Mouse (Mus musculus): ENCODE data around the gene Gm1043. TPM values are rescaled to one million over a fixed set of nuclear protein-coding genes. Genes with fewer than 3 reads are reported as not detected.

Gm1043 gene
- polyA plus RNA-seq, 1 experiment from 2014 or later = 0.27 TPM

DNA sequence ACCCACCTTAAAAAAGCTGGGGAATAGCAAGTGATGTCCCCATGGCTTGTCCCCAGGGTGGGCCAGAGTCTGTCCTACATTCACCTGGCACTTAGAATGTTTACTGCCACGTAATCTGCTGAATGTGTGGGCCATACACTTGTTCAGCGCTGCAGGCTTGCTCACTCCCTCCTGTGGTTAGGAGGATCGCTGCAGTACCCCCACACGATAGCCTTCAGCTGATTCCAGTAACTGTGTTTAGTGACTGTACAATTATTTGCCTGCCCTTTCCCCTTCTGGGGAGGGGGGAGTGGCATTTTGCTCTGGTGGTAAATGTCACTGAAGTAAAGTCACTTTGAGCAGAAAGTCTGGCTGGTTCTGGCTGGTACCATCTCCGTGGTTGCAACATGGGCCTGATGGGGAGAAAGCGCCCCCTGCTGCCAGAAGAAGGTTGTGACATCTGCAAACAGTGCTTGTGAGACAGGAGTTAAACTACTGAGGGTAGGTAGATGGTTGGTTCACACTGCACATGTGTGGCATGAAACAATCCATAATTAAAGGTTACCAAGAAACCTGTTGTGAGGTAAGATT is 24.2 kb downstream of the Gm1043 start:
- DNase-seq (ENCODE audit: low spot score) = peak; percentile 88

GRCm38 (mm10) chr5:37112389-37112788 is 27.2 kb downstream of the Gm1043 start:
- no peak for DNase-seq (ENCODE audit: low spot score)

- peak; percentile 28 for DNase-seq (ENCODE audit: low spot score)
These were observed 32.0 kb downstream of the Gm1043 start for GRCm38 (mm10) chr5:37117126-37117525.

GRCm38 (mm10) chr5:37118242-37118641 is 33.1 kb downstream of the Gm1043 start:
- peak; percentile 65 for DNase-seq (ENCODE audit: low spot score)

GRCm38 (mm10) chr5:37121186-37121680 is 36.1 kb downstream of the Gm1043 start:
- no peak for DNase-seq (ENCODE audit: low spot score)

DNA sequence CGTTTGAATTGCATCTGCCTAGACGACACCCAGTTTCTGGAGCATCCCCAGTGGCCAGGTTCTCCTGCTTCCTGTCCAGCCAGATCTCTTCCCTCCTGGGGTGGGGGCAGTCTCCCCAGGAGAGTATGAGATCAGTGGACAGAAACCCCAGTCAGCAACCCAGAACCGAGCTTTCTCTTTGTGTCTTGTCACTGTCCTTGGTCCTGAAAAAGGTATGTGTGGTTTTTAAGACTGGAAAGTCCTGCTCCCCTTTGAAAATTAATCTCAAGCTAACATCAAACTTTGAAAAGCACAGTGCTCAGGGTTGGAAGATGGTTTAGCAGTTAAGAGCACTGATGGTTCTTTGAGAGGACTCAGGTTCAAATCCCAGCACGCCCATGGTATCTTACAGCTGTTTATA is 46.7 kb downstream of the Gm1043 start:
- peak; percentile 33 for DNase-seq (ENCODE audit: low spot score)

- no peak for DNase-seq (ENCODE audit: low spot score)
These were observed 56.6 kb downstream of the Gm1043 start for GRCm38 (mm10) chr5:37141745-37142144.

GRCm38 (mm10) chr5:37147536-37147935 is 62.4 kb downstream of the Gm1043 start:
- peak; percentile 66 for DNase-seq (ENCODE audit: low spot score)

DNA sequence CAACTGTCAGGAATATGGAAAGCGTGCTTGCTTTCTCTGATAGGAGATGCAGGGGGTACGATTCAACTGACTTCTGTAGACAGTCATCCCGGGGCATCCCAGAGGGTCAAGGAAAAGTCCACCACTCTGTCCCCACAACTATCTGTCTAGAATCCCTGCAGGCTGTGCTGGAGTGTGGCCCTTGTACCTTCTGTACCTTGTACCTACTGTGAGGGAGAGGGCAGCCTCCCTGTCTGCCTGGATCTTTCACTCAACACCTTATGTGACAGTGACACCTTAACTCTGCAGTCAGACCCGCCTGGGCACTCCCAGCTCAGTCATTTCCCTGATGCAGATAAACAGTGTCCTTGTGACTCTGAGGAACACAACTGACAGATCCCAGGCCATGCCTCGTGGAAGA is 65.5 kb downstream of the Gm1043 start:
- DNase-seq (ENCODE audit: low spot score) = no peak

DNA sequence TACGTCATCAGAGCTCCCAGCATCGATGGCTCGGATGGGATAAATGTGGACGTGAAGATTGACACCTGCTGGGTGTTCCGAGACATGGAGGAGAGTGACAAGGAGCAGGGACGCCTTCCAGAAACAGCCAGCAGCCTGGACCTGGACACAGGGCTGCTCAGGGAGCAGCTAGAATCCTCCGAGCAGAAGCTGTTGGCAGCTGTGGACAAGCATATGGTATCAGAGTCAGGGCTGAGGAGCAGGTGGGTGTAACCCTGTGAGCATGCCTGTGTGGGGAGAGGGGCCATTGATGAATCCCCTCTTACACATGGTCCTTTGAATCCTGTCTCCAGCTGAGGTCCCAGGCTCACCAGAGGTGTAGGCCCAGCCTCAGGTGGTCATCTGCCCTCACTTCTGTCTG is 69.3 kb downstream of the Gm1043 start:
- DNase-seq (ENCODE audit: low spot score) = no peak

GRCm38 (mm10) chr5:37158408-37158807 is 73.2 kb downstream of the Gm1043 start:
- DNase-seq (ENCODE audit: low spot score) = peak; percentile 9

DNA sequence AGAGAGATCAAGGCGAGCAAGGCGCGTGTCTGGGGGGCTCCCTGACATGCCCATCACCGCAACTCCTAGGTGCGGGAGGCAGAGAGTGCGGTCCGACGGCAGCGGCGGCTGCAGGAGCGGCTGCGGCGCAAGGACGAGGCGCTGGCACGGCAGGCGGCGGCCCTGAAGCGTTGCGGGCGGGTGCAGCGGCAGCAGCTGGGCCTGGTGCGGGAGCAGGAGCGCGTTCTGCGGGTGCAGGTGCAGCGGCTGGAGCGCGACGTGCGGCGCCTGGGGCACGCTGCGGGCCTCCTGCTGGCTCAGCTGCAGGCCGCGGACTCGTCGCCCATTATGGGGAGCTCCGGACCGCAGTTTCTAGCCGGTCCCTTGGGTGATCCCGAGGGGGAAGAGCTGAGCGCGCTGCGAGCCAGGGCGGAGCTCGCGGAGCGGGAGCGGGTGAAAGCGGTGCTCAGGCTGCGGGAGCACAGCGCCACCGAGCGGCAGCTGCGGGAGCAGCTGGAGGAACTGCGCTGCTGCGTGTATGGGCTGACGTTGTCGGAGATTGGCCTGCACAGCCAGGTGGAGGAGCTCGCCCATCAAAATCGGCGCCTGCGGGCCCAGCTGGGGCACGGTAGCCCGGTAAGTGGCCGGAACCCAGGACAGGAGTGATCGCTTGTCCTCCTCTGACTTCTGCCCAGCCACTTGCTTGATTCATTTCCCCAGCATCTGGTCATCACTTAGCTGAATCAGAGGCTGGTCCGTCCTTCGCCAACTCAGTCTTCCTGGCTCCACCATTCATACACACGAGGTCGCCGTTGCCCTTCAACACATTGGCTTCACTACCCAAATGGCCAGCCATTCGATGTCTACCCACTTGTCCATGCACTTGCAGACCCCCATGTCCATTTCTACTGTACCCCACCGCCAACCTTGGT is 78.0 kb downstream of the Gm1043 start:
- peak; percentile 54 for DNase-seq (ENCODE audit: low spot score)

- no peak for DNase-seq (ENCODE audit: low spot score)
These were observed 91.3 kb downstream of the Gm1043 start for GRCm38 (mm10) chr5:37176466-37176865.

DNA sequence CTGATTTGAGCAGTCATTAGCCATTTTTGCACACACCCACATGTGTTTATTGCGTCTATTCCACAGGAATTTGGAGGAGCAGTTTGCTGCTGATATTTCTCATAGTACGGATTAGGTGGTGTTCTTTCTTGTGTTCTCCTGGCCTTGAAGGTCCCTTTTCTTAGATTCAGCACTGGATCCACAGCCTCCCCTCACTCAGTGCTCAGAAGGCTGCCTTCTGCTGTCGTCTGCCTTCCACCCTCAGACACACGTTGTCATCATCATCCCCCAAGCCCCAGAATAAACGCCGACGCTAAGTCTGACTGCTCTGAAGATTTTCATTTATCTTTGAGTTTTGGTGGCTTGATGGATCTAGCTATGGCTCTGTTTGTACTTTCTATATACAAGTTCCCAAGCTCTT is 91.9 kb downstream of the Gm1043 start:
- DNase-seq (ENCODE audit: low spot score) = no peak

GRCm38 (mm10) chr5:37178811-37179210 is 93.6 kb downstream of the Gm1043 start:
- no peak for DNase-seq (ENCODE audit: low spot score)

GRCm38 (mm10) chr5:37179872-37180271 is 94.7 kb downstream of the Gm1043 start:
- DNase-seq (ENCODE audit: low spot score) = no peak

DNA sequence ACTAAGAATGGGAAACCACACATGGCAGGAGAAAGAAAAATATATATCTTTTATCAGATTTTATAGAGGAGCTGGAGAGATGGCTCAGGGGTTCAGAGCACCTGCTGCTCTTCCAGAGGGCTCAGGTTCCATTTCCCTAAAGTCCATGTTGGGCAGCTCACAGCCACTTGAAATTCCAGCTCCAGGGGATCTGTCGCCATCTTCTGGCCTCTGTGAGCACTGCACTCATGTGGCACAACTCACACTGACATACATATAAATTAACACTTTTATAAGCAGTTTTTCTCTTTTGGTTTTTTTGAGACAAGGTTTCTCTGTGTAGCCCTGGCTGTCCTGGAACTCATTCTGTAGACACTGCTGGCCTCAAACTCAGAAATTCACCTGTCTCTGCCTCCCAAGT is 95.5 kb downstream of the Gm1043 start:
- DNase-seq (ENCODE audit: low spot score) = no peak

DNA sequence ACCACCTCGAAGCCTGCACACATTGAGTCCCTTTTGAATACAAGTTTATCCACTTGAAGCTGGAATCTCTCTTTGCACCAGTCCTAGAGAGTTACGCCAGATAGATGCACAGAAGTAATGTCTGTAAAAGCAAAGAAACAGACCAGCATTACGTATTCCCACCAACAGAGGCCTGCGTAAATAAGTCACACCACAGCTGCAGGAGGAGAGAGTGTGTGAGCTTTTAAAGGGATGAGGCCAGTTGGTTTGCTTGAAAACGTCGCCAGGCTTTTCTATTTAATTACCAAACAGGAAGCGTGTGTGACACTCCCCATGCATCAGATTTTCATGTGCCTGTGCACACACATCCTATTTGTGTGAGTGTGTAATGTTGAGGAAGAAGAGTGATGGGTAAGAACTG is 99.4 kb downstream of the Gm1043 start:
- no peak for DNase-seq (ENCODE audit: low spot score)

- no peak for DNase-seq (ENCODE audit: low spot score)
These were observed 105.2 kb downstream of the Gm1043 start for GRCm38 (mm10) chr5:37190378-37190777.

DNA sequence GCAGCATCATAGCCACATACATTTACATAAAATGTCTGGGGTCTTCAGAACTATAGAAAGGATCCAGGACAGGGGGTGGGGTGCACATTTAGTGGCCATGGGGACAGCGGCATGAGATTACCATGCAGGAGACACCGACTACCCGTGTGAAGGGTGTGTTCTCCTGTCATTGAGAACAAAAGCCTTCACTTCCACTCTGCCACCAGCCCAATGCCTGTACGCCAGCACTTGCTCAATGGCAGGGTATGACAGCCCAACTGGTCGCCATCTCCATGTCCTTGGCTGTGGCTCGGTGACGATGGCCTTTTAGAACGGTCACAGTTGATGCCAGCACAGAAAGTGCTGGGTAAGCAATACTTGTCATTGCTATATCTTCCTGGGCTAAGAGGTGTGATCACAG is 111.0 kb downstream of the Gm1043 start:
- DNase-seq (ENCODE audit: low spot score) = no peak

- no peak for DNase-seq (ENCODE audit: low spot score)
These were observed 111.6 kb downstream of the Gm1043 start for GRCm38 (mm10) chr5:37196666-37197250.

GRCm38 (mm10) chr5:37197423-37197822 is 112.3 kb downstream of the Gm1043 start:
- DNase-seq (ENCODE audit: low spot score) = no peak
